Mouse (Mus musculus): ENCODE measurements around the gene Gm6268.
A peak's percentile ranks its signal among the peaks of the same experiment; 100 is the strongest.

Gene Gm6268

DNA sequence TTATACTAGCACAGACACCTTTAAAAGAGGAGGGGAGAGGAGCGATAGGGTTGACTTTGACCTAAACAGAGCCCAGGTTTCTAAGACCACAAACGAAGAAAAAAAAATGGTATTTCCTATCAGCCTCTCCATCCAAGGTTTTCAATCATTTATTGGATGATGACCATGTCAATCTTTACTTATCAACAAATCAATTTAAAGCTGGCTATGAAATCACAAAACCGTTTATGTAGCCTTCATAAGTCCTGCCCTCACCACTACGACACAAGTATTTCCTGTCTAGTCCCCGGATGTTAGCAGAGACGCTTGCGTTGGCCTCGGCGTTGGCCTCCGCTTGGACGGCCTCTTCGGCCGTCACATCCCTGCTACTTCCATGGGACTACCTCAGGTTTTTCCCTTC lies at the start of gene Gm6268:
Gene Gm6268, plus strand, starts transcription at position 301 of the 400 bp plus-strand sequence.
- no peak for DNase-seq

DNA sequence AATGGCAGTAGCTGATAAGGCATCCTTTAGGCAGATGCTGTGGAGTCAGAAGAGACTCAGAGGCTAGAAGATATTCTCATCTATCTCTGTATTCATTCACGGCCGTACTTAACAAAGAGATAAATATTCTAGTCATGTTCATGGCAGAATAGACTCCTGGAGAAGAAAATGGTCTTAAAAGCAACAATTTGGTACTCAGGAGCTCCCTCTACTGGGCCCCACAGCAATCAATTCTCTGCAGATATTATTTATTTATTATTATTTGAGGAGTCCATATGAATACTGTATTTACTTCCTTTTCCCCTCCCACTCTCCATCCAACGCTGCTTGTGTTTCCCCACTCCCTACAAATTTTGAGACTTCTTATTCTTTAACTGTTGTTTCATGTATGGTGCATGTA lies 48.6 kb upstream of the Gm6268 start:
- DNase-seq: no peak

DNA sequence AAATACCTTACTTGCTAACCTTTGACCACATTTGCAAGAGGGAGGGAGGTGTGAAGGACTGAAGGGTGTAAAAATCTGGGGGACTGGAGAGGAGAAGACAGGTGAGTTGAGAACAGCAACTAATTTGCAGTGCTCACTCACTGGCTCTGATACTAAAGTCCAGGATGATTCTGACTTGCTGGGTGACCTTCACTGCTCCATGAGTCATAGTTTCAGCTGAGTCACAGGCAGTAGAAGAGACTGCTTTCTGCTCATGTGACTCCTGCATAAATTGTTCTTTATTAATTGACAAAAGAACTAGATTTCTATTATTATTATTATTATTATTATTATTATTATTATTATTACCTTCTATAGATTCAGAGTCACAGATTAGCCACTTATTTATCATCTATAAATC lies 15.7 kb upstream of the Gm6268 start:
- no peak for DNase-seq

DNA sequence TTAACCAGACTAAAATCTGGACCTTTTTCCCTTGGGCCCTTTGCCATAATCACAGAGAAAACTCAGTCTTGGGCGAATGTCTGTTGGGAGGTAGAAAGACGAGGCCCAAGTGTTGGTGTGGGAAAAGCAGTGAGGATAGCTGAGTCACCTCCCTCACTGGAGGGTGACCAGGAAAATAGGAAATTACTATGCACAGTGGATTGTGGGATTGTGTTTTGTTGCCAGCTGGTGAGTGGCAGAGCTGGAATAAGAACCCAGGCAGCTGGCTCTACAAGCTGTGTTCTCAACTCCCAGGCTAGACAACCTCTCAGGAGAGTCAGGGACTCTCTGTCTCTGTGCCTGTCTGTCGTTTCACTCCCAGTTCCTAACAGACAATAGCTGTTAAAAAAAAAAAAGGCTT lies 11.1 kb upstream of the Gm6268 start:
- peak; percentile 86 for DNase-seq

DNA sequence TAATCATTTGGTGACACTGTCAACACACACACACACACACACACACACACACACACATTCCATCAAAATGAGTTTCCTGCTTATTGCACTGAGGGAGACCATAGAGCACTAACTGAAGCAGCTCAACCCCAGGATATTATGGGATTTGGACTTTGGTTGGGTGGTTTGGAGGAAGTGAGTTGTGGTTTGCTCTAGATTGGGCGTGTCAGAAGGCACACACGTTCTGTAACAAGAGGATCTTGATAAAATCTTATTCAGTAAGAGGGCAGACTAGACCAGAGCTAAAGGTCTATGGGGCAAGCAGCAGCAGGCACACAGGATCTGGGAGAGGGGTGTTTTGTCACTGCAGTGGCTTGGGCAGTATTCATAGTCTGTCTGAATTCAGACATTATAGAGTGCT lies 10.6 kb upstream of the Gm6268 start:
- no peak for DNase-seq

DNA sequence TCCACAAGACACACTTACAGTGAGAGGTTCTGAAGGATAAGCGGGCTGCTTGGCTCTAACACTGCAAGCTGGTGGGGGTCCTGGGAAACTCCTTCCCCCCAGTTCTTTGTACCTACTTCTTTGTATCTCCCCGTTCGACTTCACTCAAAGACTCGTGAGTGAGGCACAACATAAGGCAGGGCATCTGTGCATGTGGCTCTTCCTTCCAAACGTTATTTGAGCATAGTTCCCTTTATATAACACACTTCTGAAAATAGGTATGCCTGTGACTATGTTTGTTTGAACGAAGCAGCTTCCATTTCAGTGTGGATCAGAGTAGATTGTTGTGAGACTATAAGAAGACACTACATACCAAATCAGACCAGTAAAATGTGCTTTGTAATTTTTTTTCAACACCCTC lies 8.4 kb upstream of the Gm6268 start:
- DNase-seq: no peak

DNA sequence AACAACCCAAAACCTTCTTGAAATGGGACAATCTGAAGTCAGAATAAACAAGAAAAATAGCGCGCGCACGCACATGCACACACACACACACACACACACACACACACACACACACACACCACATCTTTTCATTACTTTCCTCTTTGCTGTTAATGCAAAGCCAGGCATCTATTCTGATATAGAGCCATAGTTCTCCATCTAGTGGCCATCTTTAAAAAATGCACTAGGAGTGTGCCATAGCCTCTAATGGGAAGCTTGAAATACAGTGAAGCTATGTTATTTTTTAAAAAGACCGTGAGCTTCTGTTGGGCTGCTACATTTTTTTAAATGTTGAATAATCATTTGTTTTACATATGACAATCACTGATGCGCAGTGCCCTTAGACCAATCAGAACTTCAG lies 7.8 kb upstream of the Gm6268 start:
- DNase-seq: no peak

DNA sequence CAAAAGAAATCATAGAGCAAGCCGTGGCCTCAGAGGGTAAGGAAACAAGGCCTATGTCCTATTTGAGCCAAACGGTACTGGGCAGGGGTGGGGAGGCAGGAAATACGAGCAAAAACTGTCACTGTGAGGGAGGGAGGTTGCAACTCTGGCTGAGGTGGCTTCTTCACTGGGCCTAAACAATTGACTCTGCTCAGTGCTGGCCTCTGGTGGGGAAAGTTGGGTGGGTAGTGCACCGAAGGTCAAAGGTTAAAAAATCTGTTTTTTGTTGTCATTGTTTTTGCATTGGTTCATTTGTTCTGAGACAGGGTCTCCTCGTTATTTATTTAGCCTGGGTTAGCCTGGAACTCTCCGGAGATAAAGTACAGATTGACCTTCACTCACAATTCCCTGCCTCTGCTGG lies 1.2 kb downstream of the Gm6268 start:
- no peak for DNase-seq

DNA sequence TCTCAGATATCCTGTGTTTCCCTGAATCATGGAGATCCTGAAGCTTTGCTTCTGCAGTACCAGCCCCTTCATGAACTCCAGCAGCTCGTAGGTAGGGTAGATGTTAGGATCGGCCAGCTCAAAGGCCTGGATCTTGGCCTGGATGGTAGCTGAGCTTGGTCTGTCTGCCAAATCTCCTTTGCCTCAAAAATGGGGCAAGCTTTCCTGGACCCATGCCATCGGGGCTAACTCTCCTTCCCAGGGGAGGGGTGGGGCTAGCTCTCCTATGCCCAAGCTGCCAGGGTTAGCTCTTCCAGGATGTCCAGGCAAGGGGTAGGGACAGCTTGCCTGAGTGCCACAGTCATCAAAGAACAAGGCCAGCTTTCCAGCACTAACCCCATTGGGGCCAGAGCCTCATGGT lies 18.1 kb downstream of the Gm6268 start:
- DNase-seq: peak; percentile 71

DNA sequence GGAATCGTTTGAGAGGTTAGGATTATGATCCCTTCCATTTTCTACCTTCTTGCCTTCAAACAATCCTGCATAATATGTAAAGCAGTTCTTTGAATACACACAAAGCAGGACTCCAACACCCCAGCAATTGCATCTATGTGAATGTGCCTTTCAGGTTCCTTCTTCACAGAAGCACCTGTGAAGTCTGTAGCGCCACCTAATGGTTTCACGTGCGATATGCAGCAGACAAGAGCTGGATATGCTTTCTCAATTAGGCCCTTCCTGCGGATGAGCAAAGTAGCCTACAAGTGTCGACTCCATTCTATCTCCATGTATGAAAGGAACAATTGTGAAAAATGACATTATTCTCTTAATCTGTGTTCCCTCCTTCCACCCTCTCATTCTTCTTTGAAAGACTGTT lies 33.9 kb downstream of the Gm6268 start:
- DNase-seq: no peak

DNA sequence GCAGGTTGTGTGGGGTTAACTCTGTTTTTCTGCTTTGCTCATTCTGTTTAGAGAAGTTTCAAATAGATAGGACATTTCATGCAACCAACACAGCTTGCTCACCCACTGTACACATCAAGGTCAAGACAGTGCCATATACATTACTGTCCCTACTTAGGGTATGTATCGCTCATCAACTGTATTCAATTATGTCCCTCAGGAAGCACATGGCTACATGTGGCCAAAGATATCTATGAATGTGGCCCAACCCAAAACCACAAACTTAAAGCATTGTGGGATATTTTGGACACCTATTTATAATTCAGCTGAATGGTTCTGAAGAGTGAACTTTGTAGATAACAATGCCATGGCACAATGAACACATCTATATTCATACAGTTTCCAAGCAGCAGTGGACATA lies 36.9 kb downstream of the Gm6268 start:
- DNase-seq: no peak
